Mouse (Mus musculus): ENCODE results near the gene Ncstn. TPM values are rescaled to one million over a fixed set of nuclear protein-coding genes. Genes with fewer than 3 reads are reported as not detected.

The Ncstn gene
- total RNA-seq, 2 experiments from 2014 or later: 54.9 to 59.5 TPM

DNA sequence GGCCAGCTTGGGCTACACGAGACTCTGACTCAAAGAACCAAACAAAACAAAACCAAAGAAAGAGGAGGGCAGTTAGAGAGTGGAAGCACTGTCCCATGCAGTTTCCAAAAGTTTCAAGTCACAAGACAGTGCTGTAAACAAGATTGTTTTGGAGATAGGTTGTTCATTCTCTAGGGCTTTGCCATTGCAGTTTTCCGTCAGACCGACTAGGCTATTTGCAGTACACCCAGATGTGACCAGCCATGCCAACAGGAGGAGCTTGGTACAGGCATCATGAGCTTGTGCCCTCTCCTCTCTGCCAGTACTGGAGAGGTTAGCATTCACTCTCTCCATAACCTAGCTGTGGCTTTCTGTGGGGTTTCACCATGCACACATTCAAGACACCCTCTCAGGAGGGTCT lies 10.9 kb upstream of the Ncstn start:
- peak in 1 of 2 experiments; percentile 9 for DNase-seq
- intact Hi-C loops (cut with DNase I): no loop called here

DNA sequence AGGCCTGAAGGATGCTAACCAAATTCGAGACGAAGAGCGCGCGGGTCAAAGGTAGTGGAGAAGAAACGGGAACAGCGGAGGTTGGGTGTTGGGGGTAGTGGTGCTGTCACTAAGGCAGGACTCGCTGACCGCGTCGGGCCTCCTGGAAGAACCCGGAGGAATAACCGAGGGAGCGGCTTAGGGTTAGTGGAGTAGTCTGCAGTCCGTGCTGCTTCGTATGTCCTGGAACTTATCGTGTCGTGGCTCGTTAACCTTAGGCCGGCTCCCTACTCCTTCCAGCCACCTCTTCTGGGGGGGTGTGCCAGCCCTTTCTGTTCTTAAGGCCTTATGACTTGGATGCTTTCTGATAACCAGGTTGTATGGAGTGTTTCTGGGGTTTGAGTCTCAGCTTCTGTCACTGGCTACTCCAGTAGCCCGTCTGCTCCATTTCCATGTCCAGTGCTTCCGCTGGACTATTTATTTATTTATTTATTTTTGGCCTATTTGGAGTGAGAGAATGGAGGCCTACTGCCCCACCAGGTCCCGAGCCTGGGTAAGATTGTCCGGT lies 377 bp upstream of the Ncstn start:
- DNase-seq: no peak
- intact Hi-C loops (cut with DNase I): loop anchor here (5.0 kb wide), 1 partner anchor 36 kb away; no protein-coding TSS in a partner anchor

DNA sequence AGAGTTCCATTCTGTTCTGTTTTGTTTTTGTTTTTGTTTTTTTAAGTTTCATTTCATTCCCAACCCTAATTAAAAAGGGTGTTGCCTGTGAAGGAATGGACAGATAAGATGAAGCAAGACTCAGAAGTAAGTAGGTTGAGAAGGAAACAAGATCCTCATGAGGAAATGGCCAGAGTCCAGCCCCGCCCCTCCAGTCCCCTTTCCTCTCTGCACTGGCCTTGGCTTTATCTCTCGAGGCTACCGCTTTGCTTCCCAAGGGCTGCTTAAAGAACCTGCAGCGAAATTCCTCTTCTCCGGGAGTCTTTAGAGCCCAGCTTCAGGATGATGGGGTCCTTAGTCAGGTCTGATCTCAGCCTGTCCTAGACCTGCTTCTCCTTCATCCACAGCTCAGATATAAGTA lies 4.6 kb downstream of the Ncstn start:
- intact Hi-C loops (cut with DNase I): no loop called here
- no peak for DNase-seq

DNA sequence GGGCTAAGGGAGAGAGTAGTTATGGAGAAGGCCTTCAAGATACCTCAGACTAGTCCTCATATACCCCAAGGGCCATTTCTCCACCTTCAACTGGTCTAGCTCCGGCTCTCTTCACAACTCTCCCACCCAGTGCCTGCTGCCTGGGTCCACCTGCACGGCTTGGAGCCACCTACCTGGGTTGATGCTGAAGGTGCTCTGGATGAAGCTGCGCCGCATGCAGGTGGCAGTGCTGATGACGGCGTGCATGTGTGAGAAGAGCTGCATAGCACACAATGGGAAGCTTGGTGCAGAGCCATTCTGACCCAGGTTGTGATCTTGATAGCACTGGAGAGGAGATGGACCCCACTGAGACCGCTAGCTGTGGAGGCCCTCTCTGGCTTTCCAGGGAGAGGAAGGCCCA lies 10.0 kb downstream of the Ncstn start:
- DNase-seq: no peak
- intact Hi-C loops (cut with DNase I): no loop called here

DNA sequence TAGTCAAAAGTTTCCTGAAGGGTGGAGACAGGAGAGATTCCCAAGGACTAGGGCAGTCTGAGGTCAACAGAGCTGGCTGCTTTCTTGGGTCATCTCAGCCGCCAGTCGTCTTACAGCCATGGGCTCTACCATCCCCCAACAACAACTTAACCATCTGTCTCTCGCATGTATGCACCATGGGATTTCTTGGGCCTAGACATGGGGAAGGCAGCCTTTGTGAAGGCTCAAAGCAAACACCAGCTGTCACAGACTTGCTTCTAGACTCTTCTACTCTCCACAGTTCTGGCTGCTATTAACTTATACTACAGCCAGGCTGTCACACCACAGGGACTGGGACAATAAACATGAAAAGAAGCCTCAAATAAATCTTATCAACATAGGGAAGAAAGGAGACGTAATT lies 11.0 kb downstream of the Ncstn start:
- intact Hi-C loops (cut with DNase I): no loop called here
- no peak for DNase-seq

DNA sequence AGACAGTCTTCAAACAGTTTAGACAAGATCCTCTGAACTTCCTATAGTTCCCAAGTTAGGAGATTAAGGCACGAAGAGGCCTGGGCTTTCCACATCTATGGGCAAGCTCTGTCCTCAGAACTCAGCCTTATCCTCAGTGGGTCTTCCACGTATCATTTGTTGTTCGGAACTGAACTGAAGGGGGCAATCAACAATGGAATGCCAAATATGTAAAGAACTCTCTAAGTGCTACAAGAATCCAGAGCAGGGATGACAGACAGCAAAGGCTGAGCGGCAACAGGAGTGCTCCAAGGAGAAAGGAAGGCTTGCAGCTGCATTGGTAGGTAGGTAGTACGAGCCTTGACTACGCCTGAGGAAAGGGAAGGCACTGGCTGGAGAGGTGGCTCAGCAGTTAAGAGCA lies 12.4 kb downstream of the Ncstn start:
- no peak for DNase-seq
- intact Hi-C loops (cut with DNase I): no loop called here

DNA sequence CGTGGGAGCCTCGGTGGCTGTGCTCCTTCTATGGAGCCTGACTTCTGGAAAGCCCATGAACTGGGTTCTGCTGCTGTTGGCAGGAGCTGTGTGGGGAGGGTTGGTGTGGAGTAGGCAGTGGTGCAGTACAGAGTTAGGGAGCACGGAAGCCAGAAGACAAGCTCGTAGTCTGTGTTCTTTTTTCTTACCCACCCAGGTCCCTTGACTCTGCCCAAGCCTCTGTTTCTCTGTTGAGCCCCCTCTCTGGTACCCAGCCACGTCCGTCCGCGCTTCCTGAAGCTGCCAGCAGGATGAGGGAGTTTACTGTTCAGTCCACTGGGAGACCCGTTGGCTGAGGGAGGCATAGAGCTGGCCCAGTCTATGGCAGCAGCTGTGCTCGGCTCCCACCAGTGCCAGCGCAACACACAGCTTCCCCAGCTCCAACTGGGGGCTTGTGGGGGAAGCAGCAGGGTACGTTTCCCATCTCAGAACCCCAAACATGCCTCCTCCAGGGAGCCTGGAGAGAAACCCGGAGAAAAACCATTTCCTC lies 17.9 kb downstream of the Ncstn start:
- intact Hi-C loops (cut with DNase I): no loop called here
- DNase-seq: no peak

DNA sequence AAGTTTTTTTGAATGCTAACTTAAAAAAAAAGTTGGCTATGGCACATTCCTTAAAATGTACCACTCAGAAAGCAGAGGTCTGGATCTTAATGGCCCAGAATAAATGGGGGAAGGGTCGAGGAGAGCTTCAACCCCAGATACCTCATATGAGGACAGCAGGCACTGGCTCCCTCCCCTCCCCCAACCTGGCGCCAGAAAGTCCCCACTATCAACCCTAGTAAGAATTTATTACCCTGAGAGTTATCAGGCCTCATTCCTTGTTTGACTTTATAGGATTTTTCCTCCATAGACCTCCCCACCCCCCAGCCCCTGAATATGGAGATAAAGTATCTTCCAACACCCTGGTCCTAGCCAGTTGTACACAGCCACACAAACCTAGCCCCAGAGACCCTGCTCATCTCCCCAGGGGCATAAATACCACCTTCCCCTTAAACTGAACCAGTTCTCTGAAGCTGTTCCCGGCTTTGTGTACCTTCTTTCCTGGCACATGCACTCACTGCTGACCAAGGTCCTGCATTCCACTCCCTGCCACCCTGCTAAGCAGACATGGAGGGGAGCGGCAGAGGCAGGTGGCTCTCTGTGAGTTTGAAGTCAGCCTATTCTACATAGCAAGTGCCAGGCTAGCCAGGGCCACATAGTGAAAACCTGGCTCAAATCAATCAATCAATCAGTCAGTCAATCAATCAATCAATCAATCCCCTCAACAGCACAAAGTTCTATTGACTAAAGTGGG lies 19.1 kb downstream of the Ncstn start:
- no peak for DNase-seq
- intact Hi-C loops (cut with DNase I): no loop called here

DNA sequence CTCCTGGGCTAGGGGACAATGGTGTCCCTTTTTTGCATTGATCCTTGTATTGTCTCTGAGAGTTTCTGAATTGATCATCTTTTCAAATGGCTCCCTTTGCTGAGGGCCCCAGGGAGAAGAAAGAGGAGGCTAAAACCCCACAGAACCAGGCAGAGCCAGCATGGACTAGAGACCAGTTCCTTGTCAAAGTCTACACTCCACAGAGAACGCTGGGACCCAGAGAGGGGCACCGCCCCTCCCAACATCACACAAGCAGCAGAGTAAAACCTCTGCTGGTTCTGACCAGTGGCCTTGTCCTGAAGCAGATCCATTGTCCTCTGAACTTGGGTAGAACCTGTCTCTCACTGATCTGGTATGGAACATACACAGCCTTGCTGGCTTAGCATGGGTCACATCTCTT lies 20.5 kb downstream of the Ncstn start:
- intact Hi-C loops (cut with DNase I): no loop called here
- DNase-seq: no peak

DNA sequence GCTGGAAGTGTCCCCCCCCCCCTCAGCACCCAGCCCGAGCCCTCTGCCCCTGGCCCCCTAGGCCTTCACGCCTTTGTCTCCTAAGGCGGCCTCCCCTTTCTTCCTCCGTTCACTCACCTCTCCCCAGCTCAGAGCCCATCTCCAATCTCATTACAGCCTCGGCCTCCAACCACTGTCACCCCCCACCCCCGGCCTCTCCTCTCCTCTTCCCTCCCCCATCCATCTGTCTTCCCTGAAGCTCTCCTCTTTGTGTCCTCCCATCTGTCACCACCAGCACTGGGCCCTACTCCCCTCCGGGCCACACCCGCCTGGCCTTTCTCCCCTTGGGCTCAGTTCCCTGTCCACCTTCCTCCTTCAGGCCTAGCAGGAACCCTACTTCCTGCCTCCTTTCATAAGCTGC lies 21.4 kb downstream of the Ncstn start:
- no peak for DNase-seq
- intact Hi-C loops (cut with DNase I): no loop called here

DNA sequence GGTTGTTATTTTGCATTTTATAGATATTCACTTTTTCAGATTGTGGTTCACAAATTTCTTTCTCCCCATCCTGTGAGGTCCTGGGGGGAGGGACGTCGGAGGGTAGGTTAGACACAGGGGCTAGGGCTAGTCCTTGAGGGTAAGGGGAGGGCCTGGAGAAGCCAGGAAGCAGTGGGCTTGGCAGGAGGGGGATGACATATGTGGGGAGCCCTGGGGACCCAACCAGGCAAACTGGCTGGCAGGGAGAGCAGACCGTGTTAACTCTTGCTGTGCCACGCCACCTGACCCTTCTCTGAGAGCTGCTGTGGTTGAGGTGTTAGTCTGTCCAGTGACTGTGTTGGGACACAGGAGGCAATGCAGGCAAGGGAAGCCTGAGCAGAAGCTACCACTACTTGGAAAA lies 21.9 kb downstream of the Ncstn start:
- DNase-seq: no peak
- intact Hi-C loops (cut with DNase I): no loop called here

DNA sequence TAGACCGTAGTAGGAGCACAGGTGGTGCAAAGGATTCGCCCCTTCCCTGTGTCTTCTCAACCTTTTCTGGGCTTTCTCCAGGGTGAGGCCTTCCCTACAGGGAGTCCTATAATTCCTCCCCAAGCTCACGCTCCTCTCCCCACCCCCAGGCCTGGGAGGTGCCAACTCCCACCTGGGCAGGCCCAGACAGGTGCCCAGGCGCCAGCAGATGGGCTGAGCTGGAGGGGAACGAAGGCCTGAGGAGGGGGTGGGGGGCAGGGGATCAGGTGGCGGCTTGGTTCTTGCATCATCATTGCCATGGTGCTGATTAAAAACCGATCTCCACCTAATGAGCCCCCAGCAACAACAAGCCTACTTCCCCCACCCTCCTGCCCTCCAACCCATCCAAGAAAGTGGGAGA lies 23.7 kb downstream of the Ncstn start:
- DNase-seq: no peak
- intact Hi-C loops (cut with DNase I): no loop called here

DNA sequence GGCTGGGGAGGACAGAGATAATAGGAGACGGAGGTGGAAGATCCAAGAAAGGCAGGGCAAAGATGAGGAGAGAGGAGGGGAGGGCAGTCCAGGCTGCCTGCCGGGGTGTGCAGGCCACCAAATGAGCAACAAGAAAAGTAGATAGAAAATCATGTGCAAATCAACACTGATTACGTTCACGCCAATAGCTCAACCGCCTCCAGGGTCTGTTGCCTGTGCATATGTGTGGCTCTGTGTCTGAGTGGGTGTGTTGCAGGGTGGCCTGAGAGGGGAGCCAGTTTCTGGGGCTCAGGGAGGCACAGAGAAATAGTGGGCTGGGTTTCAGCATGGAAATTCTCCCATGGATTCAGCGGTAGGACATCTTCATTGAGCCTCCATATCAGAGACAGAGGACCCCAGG lies 24.3 kb downstream of the Ncstn start:
- no peak for DNase-seq
- intact Hi-C loops (cut with DNase I): no loop called here

DNA sequence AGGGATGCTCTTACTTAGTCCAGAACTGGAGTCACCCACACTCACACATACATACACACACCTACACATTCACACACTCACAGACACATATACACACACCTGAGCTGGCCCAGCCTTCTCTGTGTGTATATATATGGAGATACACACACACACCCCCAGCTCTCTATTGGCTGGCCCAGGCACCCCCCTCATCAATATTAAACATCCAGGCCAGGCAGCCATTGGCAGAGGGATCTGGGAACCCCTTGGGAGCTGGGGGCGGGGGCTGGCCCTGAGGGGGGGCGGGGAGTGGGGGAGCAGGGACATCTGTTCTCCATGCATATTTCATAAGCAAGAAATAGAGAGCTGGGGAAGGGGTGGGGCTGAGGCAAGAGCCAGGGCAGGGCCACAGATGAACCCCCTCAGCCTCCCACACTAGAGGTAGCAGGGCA lies 25.1 kb downstream of the Ncstn start, which contains the start of gene Nhlh1:
Nhlh1 (minus strand) TSS at position 83 of the 431 bp plus-strand sequence.
- DNase-seq: no peak
- intact Hi-C loops (cut with DNase I): no loop called here

DNA sequence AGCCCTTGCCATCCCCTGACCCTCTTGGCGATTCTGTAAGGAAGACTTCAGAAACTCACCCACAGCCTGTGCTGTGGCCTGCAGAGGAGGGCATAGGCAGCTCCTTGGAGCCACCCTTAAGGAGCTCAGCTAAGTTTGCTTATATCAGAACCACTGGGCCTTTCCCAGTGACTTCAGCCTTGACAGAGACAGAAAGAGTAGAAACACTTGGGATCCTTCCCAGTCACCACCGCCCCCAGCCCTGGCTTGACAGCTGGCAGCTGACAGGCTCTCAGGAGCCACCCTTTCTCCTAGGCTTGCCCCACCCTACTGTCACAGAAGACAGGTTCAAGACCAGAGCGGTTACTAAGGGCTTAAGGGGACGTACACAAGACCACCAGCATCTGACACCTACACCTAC lies 26.3 kb downstream of the Ncstn start:
- intact Hi-C loops (cut with DNase I): no loop called here
- DNase-seq: no peak

DNA sequence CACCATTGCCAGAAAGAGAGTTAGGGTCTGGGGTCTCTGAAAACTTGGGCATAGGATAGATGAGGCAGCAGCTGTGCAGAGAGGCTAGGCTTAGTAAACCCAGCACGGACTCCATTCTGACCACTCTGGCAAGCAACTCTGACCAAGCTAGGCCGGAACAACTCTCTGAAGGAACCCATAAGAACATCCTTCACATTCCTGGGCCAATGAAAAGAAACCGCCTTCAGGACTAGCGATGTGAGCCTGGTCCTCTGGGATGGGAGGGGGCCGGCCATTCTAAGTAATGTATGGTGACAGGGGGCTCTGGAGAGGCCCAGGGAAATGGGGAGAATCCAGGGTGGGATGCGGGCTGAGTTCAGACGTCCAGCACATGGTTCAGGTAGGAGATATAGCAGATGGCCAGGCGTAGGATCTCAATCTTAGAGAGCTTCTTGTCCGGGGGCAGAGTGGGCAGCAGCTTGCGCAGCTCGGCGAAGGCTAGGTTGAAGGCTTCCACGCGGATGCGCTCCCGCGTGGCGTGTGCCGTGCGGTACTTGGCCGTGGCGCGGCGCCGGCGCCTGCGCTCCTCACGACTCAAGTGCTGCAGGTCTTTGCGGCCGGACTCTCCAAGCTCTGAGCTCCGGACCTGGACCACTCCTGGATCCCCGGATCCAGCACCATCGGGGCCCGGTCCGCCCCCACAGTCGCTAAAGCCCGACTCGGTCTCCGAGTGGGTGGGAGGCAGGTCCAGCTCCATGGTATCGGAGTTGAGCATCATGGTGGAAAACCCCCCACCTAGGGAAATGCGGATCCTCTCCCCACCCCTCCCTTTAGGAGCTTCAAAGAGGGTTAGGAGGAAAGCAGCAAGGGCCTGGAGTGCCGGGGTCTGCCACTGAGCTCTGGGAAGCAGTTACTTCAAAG lies 28.8 kb downstream of the Ncstn start:
- intact Hi-C loops (cut with DNase I): no loop called here

DNA sequence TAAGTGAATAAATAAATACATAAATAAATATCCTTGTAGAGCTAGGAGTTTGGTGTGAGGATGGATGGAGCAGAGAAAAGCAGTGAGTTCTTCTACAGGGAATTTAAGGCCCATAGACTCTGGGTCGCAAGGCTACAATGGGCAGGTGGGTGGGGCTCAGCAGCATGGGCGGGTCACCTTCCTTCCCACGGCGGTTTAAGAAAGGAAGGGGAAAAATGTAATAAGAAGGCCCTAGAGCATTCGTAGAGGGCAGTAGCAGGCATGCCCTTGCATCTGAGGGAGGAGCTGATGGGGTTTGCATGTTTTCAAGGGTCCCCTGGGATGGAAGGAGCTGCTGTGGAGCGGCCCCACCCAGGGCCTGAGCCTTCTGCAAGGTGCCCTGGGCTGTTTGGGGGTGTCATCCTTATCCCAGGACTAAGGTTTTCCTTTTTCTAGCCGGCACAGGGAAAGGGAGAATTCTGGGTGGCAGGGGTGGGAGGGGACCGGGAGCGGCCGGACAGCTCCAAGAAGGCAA lies 29.8 kb downstream of the Ncstn start:
- intact Hi-C loops (cut with DNase I): no loop called here
- no peak for DNase-seq

More for the DNA sequence above, 28.8 kb downstream of the Ncstn start:
- no peak for DNase-seq

DNA sequence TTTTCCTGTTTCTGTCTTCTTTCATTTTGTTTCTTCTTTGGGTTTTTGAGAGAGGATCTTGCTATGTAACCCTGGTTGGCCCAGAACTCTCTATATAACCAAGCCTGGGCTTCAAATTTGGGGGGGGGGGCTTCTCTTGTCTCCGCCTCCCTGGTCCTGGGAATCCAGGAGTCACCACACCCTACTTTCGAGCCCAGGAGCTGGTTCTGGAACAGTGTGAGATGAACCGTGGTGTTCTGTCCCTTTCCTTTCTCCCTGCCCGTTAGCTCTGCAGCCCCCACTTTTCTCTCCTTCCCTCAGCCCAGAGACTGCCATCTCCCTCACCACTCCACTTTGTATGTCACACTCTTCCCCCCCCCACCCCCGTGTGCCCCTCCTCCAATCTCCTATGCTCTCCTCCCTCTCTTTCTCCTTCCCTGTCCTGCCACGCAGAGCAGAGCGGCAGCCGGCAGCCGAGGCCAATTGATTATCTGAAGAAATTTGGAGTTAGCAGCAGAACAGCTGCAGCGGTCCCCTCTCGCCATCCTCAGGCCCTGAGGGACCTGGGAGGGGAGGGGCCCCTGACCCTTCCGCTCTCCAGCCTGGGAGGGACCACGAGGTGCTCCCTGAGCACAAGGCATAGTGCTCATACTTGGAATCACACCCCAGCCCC lies 33.3 kb downstream of the Ncstn start:
- intact Hi-C loops (cut with DNase I): loop anchor here (5.0 to 10.0 kb wide), 5 partner anchors 33 to 446 kb away; partner anchors contain the start of genes Copa, Ncstn and Pex19
- no peak for DNase-seq

DNA sequence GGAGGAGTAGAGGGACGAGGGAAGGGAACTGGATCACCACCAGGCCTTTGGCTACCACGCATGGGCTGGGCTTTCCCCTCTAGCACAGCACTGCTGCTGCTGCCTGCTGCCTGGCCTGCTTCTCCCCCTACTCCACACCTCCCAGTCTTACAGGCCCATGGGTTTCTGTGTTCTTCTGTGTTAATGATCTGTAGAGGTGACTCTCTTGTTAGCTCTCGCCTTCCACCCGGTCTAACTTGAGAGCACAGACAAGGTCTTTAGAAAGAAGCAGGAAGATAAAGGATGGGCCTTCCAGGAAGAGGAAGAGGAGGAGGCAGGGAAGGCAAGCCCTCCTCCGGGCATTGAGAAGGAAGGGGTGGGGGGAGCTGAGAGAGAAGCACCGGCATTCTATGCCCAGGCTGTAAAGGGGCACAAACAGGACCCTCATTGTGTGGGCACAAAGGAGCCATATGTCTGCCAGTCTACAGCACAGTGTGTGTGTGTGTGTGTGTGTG lies 34.3 kb downstream of the Ncstn start:
- peak in 1 of 2 experiments; percentile 21 for DNase-seq
- intact Hi-C loops (cut with DNase I): loop anchor here (5.0 to 10.0 kb wide), 5 partner anchors 34 to 447 kb away; partner anchors contain the start of genes Copa, Ncstn and Pex19

DNA sequence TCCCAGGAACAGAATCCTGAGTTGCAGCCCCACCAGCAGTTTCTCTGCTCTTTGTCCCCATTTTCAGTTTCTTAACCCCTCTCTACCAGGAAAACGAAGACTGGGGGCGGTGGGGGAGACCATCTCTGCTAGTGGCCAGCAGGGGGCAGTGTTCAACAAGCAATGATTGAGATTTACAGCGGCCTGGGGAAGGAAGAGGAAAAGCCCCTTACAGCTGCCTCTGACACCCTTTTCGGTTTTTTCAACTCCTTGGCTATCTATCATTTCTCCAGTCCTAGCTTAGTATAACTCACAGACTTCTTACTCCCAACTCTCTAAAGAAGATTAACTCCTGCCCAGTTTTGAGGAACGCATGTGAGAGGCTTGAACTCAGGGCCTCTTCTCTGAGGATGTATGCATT lies 35.7 kb downstream of the Ncstn start:
- intact Hi-C loops (cut with DNase I): loop anchor here (2.0 to 10.0 kb wide), 6 partner anchors 35 to 448 kb away; partner anchors contain the start of genes Copa, Ncstn and Pex19
- DNase-seq: peak; percentile 71 to 85

Measured in heart, postnatal 14 days (tissue).